Mouse (Mus musculus) lung, embryonic 16.5 days (tissue): ENCODE data around the gene Rftn1. TPM values are rescaled to one million over a fixed set of nuclear protein-coding genes. Genes with fewer than 3 reads are reported as not detected.

Experiments
- ATAC-seq: fragments of 200-750 bp; cut with Nextera tagmentation; 2 replicates; pipeline ENCODE4 v1.8.0; 2017; ENCODE audit warnings: low read depth, mild to moderate bottlenecking, moderate library complexity
- H3K27ac ChIP-seq: fragments of 300-500 bp; sonication (generic); 2 replicates; pipeline ENCODE4 v1.5.1; 2014; ENCODE audit warnings: mild to moderate bottlenecking, control low read depth, low read length
- H3K27me3 ChIP-seq: fragments of 300-500 bp; sonication (generic); 2 replicates; pipeline ENCODE4 v1.6.1; 2014; ENCODE audit warnings: low read depth, low read length, mixed read lengths; ENCODE audit not compliant: control insufficient read depth, insufficient read depth
- H3K36me3 ChIP-seq: fragments of 300-500 bp; sonication (generic); 2 replicates; pipeline ENCODE4 v1.6.1; 2014; ENCODE audit warnings: low read length; ENCODE audit not compliant: control insufficient read depth, insufficient read depth
- H3K4me1 ChIP-seq: fragments of 300-500 bp; sonication (generic); replicated peaks from 2 replicates; pipeline ENCODE4 v1.6.1; 2014; ENCODE audit warnings: low read length, mixed read lengths; ENCODE audit not compliant: control insufficient read depth, insufficient read depth
- H3K4me2 ChIP-seq: fragments of 300-500 bp; sonication (generic); 2 replicates; pipeline ENCODE4 v1.6.1; 2014; ENCODE audit warnings: low read depth, low read length, control low read depth
- H3K4me3 ChIP-seq: fragments of 300-500 bp; sonication (generic); 2 replicates; pipeline ENCODE4 v1.5.1; 2014; ENCODE audit warnings: mild to moderate bottlenecking, low read length, control low read depth
- H3K9ac ChIP-seq: fragments of 300-500 bp; sonication (generic); 2 replicates; pipeline ENCODE4 v1.6.1; 2014; ENCODE audit warnings: low read length, control low read depth
- H3K9me3 ChIP-seq: fragments of 300-500 bp; sonication (generic); 2 replicates; pipeline ENCODE4 v1.6.1; 2016; ENCODE audit warnings: low read length; ENCODE audit not compliant: control insufficient read depth
- WGBS: fragments of 180-500 bp; shearing (Covaris S2); extraction: QIAGEN DNeasy Blood & Tissue Kit; methylation state at CpG from one replicate; pipeline ENCODE4 v1.1.7; 2014; 5-methylcytosine and 5-hydroxymethylcytosine counted together
- polyA plus RNA-seq: library from polyadenylated mRNA; unstranded; fragments of >200 nt; fragmentation: Nextera tagmentation; extraction: Ambion mirVana; gene quantifications from 2 replicates; pipeline ENCODE4 v1.2.1, GENCODE M21; 2015

The Rftn1 gene
- polyA plus RNA-seq, 1 experiment from 2014 or later, result 18.2 TPM

- no peak overlapping the region for H3K4me2 ChIP-seq
- no peak overlapping the region for H3K27ac ChIP-seq
- no peak overlapping the region for H3K4me3 ChIP-seq
- H3K9me3 ChIP-seq, result no peaks in the 10 kb centered on the region
- H3K36me3 ChIP-seq, result no peaks in the 10 kb centered on the region
- WGBS, result 49% methylated on average over 4 of the region's 4 CpGs
- H3K4me1 ChIP-seq, result peaks cover 3% of the 10 kb centered on the region; the same call in 1 of the 2 replicates
- ATAC-seq, result peak; percentile 49
- H3K9ac ChIP-seq, result no peak overlapping the region
- H3K27me3 ChIP-seq, result no peaks in the 10 kb centered on the region
Measured at GRCm38 (mm10) chr17:50229534-50229933, 39.1 kb upstream of the Rftn1 start.

- 66% methylated on average over 7 of the region's 7 CpGs for WGBS
- no peak overlapping the region for H3K4me2 ChIP-seq
- no peak overlapping the region for H3K9ac ChIP-seq
- no peak overlapping the region for H3K4me3 ChIP-seq
- no peaks in the 10 kb centered on the region for H3K4me1 ChIP-seq
- no peaks in the 10 kb centered on the region for H3K9me3 ChIP-seq
- H3K27ac ChIP-seq, result no peak overlapping the region
- H3K27me3 ChIP-seq, result no peaks in the 10 kb centered on the region
- H3K36me3 ChIP-seq, result no peaks in the 10 kb centered on the region
- ATAC-seq, result no peak
Measured at GRCm38 (mm10) chr17:50227366-50227765, 36.9 kb upstream of the Rftn1 start.

- Histone ChIP-seq H3K4me1 (no peaks in the 10 kb centered on the region), H3K9ac (no peak overlapping the region), H3K4me3 (no peak overlapping the region), H3K27me3 (no peaks in the 10 kb centered on the region), H3K36me3 (no peaks in the 10 kb centered on the region), H3K27ac (no peak overlapping the region), H3K9me3 (no peaks in the 10 kb centered on the region), H3K4me2 (no peak overlapping the region)
- 67% methylated on average over 5 of the region's 5 CpGs for WGBS
- ATAC-seq, result no peak
Measured at GRCm38 (mm10) chr17:50224718-50225117, 34.2 kb upstream of the Rftn1 start.

- Histone ChIP-seq H3K27ac (no peak overlapping the region), H3K27me3 (no peaks in the 10 kb centered on the region), H3K4me2 (no peak overlapping the region), H3K9ac (no peak overlapping the region), H3K36me3 (no peaks in the 10 kb centered on the region), H3K9me3 (no peaks in the 10 kb centered on the region), H3K4me1 (no peaks in the 10 kb centered on the region), H3K4me3 (no peak overlapping the region)
- ATAC-seq, result no peak
- 57% methylated on average over 4 of the region's 4 CpGs for WGBS
Measured at GRCm38 (mm10) chr17:50217978-50218377, 27.5 kb upstream of the Rftn1 start.

- Histone ChIP-seq H3K27me3 (no peaks in the 10 kb centered on the region), H3K36me3 (no peaks in the 10 kb centered on the region), H3K9ac (no peak overlapping the region), H3K4me2 (no peak overlapping the region), H3K4me3 (no peak overlapping the region), H3K27ac (no peak overlapping the region), H3K9me3 (no peaks in the 10 kb centered on the region), H3K4me1 (no peaks in the 10 kb centered on the region)
- no peak for ATAC-seq
- 77% methylated on average over 6 of the region's 6 CpGs for WGBS
Measured at GRCm38 (mm10) chr17:50215104-50215503, 24.6 kb upstream of the Rftn1 start.

GRCm38 (mm10) chr17:50213117-50213516, 22.6 kb upstream of the Rftn1 start:
- 80% methylated on average over 4 of the region's 4 CpGs for WGBS
- Histone ChIP-seq H3K27me3 (no peaks in the 10 kb centered on the region), H3K36me3 (no peaks in the 10 kb centered on the region), H3K9me3 (no peaks in the 10 kb centered on the region), H3K27ac (no peak overlapping the region), H3K9ac (no peak overlapping the region), H3K4me1 (no peaks in the 10 kb centered on the region), H3K4me3 (no peak overlapping the region), H3K4me2 (no peak overlapping the region)
- ATAC-seq, result no peak

GRCm38 (mm10) chr17:50211816-50212215, 21.3 kb upstream of the Rftn1 start:
- Histone ChIP-seq H3K9ac (no peak overlapping the region), H3K4me1 (no peaks in the 10 kb centered on the region), H3K36me3 (no peaks in the 10 kb centered on the region), H3K27me3 (no peaks in the 10 kb centered on the region), H3K4me3 (no peak overlapping the region), H3K27ac (no peak overlapping the region), H3K4me2 (no peak overlapping the region), H3K9me3 (no peaks in the 10 kb centered on the region)
- ATAC-seq, result no peak
- 88% methylated on average over 7 of the region's 7 CpGs for WGBS

GRCm38 (mm10) chr17:50209831-50210230, 19.4 kb upstream of the Rftn1 start:
- Histone ChIP-seq H3K4me3 (no peak overlapping the region), H3K27me3 (no peaks in the 10 kb centered on the region), H3K27ac (no peak overlapping the region), H3K4me1 (no peaks in the 10 kb centered on the region), H3K9me3 (no peaks in the 10 kb centered on the region), H3K9ac (no peak overlapping the region), H3K36me3 (no peaks in the 10 kb centered on the region), H3K4me2 (no peak overlapping the region)
- 88% methylated on average over 6 of the region's 6 CpGs for WGBS
- no peak for ATAC-seq

GRCm38 (mm10) chr17:50208137-50209045, 17.9 kb upstream of the Rftn1 start:
- ATAC-seq, result no peak
- Histone ChIP-seq H3K4me1 (no peaks in the 10 kb centered on the region), H3K27ac (no peak overlapping the region), H3K27me3 (no peaks in the 10 kb centered on the region), H3K9ac (no peak overlapping the region), H3K4me2 (no peak overlapping the region), H3K4me3 (no peak overlapping the region), H3K9me3 (no peaks in the 10 kb centered on the region), H3K36me3 (no peaks in the 10 kb centered on the region)
- WGBS, result 82% methylated on average over 7 of the region's 7 CpGs
